Mouse (Mus musculus): ENCODE data around the gene Kcnq4. TPM values are rescaled to one million over a fixed set of nuclear protein-coding genes. Genes with fewer than 3 reads are reported as not detected.

Kcnq4 gene
- polyA plus RNA-seq, 1 experiment from 2014 or later: 1.6 TPM

DNA sequence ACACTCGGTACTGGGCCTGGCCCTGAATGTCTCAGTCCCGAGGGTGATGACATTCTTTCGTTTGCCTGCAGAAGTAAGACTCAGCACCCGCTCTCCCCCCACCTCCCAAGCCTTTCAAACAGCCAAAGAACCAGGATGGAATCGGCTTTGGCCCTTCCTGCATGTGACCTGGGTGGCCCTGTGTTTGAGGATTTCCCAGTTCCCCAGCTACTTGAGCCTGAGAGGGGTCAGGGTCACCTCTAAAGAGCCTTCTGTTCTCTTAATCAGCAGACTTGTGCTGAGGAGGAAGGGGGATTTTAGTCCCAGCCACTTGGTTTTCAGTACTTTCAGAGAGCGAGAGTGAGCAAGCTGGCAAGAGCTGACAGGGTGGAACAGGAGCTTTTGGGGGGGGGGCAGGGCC lies 19.0 kb downstream of the Kcnq4 start:
- H3K4me2 ChIP-seq (replicated peaks; ENCODE audit: low read depth): no peak overlapping the region
- ATAC-seq: no peak
- H3K4me3 ChIP-seq (ENCODE audit: low read depth, low read length): no peak overlapping the region
- no peaks in the 10 kb centered on the region for H3K9me3 ChIP-seq (ENCODE audit: control insufficient read depth)
- no peak for TF ChIP-seq CTCF (IDR thresholded peaks at IDR 0.05; ENCODE audit: low read depth)
- no peaks in the 10 kb centered on the region for H3K36me3 ChIP-seq (ENCODE audit: control insufficient read depth, insufficient read depth)
- H3K9ac ChIP-seq (ENCODE audit: low read depth, low read length): no peak overlapping the region
- H3K27me3 ChIP-seq (replicated peaks; ENCODE audit: control insufficient read depth, insufficient read depth, low read length): 0 out of 2 replicates have a peak, but pooled peaks cover 5% of the 10 kb centered on the region
- H3K27ac ChIP-seq (ENCODE audit: low read depth, low read length): no peak overlapping the region
- 48% methylated on average over 6 of the region's 6 CpGs for WGBS
- H3K4me1 ChIP-seq (replicated peaks; ENCODE audit: control insufficient read depth, insufficient read depth, low read length): peaks cover 4% of the 10 kb centered on the region; the same call in 1 of the 2 replicates

- Histone ChIP-seq H3K27ac (ENCODE audit: low read depth, low read length) (no peak overlapping the region), H3K36me3 (ENCODE audit: control insufficient read depth, insufficient read depth) (no peaks in the 10 kb centered on the region), H3K4me1 (replicated peaks; ENCODE audit: control insufficient read depth, insufficient read depth, low read length) (0 out of 2 replicates have a peak, but pooled peaks cover 4% of the 10 kb centered on the region), H3K4me2 (replicated peaks; ENCODE audit: low read depth) (no peak overlapping the region), H3K27me3 (replicated peaks; ENCODE audit: control insufficient read depth, insufficient read depth, low read length) (0 out of 2 replicates have a peak, but pooled peaks cover 5% of the 10 kb centered on the region), H3K4me3 (ENCODE audit: low read depth, low read length) (no peak overlapping the region), H3K9me3 (ENCODE audit: control insufficient read depth) (no peaks in the 10 kb centered on the region), H3K9ac (ENCODE audit: low read depth, low read length) (no peak overlapping the region)
- WGBS: 74% methylated on average over 11 of the region's 11 CpGs
- no peak for ATAC-seq
- no peak for TF ChIP-seq CTCF (IDR thresholded peaks at IDR 0.05; ENCODE audit: low read depth)
These were observed 20.6 kb downstream of the Kcnq4 start for GRCm38 (mm10) chr4:120727842-120728241.

GRCm38 (mm10) chr4:120726174-120726573 lies 22.2 kb downstream of the Kcnq4 start:
- ATAC-seq: no peak
- H3K4me3 ChIP-seq (ENCODE audit: low read depth, low read length): no peak overlapping the region
- TF ChIP-seq CTCF (IDR thresholded peaks at IDR 0.05; ENCODE audit: low read depth): no peak
- no peak overlapping the region for H3K9ac ChIP-seq (ENCODE audit: low read depth, low read length)
- 48% methylated on average over 4 of the region's 4 CpGs for WGBS
- H3K36me3 ChIP-seq (ENCODE audit: control insufficient read depth, insufficient read depth): no peaks in the 10 kb centered on the region
- H3K27ac ChIP-seq (ENCODE audit: low read depth, low read length): no peak overlapping the region
- H3K9me3 ChIP-seq (ENCODE audit: control insufficient read depth): no peaks in the 10 kb centered on the region
- H3K4me2 ChIP-seq (replicated peaks; ENCODE audit: low read depth): no peak overlapping the region
- H3K4me1 ChIP-seq (replicated peaks; ENCODE audit: control insufficient read depth, insufficient read depth, low read length): 0 out of 2 replicates have a peak, but pooled peaks cover 4% of the 10 kb centered on the region
- 0 out of 2 replicates have a peak, but pooled peaks cover 5% of the 10 kb centered on the region for H3K27me3 ChIP-seq (replicated peaks; ENCODE audit: control insufficient read depth, insufficient read depth, low read length)

- Histone ChIP-seq H3K4me3 (ENCODE audit: low read depth, low read length) (no peak overlapping the region), H3K27ac (ENCODE audit: low read depth, low read length) (no peak overlapping the region), H3K9ac (ENCODE audit: low read depth, low read length) (no peak overlapping the region), H3K4me2 (replicated peaks; ENCODE audit: low read depth) (no peak overlapping the region), H3K36me3 (ENCODE audit: control insufficient read depth, insufficient read depth) (no peaks in the 10 kb centered on the region), H3K4me1 (replicated peaks; ENCODE audit: control insufficient read depth, insufficient read depth, low read length) (0 out of 2 replicates have a peak, but pooled peaks cover under 1% of the 10 kb centered on the region), H3K9me3 (ENCODE audit: control insufficient read depth) (no peaks in the 10 kb centered on the region), H3K27me3 (replicated peaks; ENCODE audit: control insufficient read depth, insufficient read depth, low read length) (0 out of 2 replicates have a peak, but pooled peaks cover 5% of the 10 kb centered on the region)
- no peak for TF ChIP-seq CTCF (IDR thresholded peaks at IDR 0.05; ENCODE audit: low read depth)
- WGBS: 46% methylated on average over 5 of the region's 5 CpGs
- ATAC-seq: no peak
These were observed 22.8 kb downstream of the Kcnq4 start for GRCm38 (mm10) chr4:120725516-120726090.

DNA sequence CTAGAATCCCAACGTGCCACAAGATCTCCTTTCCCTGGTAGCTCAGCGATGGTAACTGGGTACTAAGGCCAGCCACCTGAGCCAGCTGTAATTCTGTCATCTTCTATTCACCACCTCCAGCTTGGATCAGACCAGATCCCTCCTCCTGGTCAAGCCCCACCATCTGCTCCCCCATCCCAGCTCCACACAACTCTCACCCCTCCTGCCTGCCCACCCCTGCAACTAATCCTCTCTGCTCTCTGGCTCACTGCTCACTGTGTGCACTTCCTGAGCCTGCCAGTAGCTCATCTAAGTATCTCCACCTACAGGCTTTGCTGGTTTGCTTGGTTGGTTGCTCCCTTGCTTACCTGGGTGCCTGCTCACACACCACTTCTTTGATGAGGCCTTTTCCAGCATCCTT lies 26.8 kb downstream of the Kcnq4 start:
- ATAC-seq: no peak
- Histone ChIP-seq H3K27me3 (replicated peaks; ENCODE audit: control insufficient read depth, insufficient read depth, low read length) (no peaks in the 10 kb centered on the region), H3K9ac (ENCODE audit: low read depth, low read length) (no peak overlapping the region), H3K9me3 (ENCODE audit: control insufficient read depth) (no peaks in the 10 kb centered on the region), H3K36me3 (ENCODE audit: control insufficient read depth, insufficient read depth) (no peaks in the 10 kb centered on the region), H3K4me3 (ENCODE audit: low read depth, low read length) (no peak overlapping the region), H3K4me1 (replicated peaks; ENCODE audit: control insufficient read depth, insufficient read depth, low read length) (peaks cover 4% of the 10 kb centered on the region; the same call in 1 of the 2 replicates), H3K4me2 (replicated peaks; ENCODE audit: low read depth) (no peak overlapping the region), H3K27ac (ENCODE audit: low read depth, low read length) (no peak overlapping the region)
- WGBS: 74% methylated on average over 2 of the region's 2 CpGs
- no peak for TF ChIP-seq CTCF (IDR thresholded peaks at IDR 0.05; ENCODE audit: low read depth)

GRCm38 (mm10) chr4:120719152-120719551 lies 29.3 kb downstream of the Kcnq4 start:
- no peak for ATAC-seq
- Histone ChIP-seq H3K4me2 (replicated peaks; ENCODE audit: low read depth) (no peak overlapping the region), H3K4me3 (ENCODE audit: low read depth, low read length) (no peak overlapping the region), H3K4me1 (replicated peaks; ENCODE audit: control insufficient read depth, insufficient read depth, low read length) (peaks cover 11% of the 10 kb centered on the region), H3K36me3 (ENCODE audit: control insufficient read depth, insufficient read depth) (no peaks in the 10 kb centered on the region), H3K27me3 (replicated peaks; ENCODE audit: control insufficient read depth, insufficient read depth, low read length) (no peaks in the 10 kb centered on the region), H3K9ac (ENCODE audit: low read depth, low read length) (no peak overlapping the region), H3K27ac (ENCODE audit: low read depth, low read length) (no peak overlapping the region), H3K9me3 (ENCODE audit: control insufficient read depth) (no peaks in the 10 kb centered on the region)
- WGBS: 28% methylated on average over 5 of the region's 5 CpGs
- TF ChIP-seq CTCF (IDR thresholded peaks at IDR 0.05; ENCODE audit: low read depth): no peak
